Mouse (Mus musculus): ENCODE measurements around the gene Bahcc1.

DNA sequence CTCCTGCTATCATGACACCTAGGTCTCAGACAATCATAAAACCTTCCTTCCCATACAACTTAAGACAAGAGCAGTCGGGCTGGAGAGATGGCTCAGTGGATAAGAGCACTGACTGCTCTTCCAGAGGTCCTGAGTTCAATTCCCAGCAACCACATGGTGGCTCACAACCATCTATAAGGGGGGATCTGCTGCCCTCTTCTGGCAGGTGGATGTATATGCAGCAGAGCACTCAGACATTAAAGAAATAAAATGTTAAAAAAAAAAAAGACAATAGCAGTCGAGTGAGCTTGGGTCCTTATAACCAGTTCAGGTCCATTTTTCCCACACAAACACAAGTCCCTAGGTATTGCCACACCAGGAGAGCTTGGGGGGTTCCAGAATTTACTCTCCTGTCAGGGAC, 23.9 kb upstream of the Bahcc1 start:
- TF ChIP-seq ZNF384 (IDR thresholded peaks at IDR 0.05; ENCODE audit: low read depth, low read length) (peak; percentile 84), CHD2 (IDR thresholded peaks at IDR 0.05; ENCODE audit: low read depth, low read length) (no peak)

Measured in ES-E14 (cell line).